Mouse (Mus musculus): ENCODE measurements around the gene Cops2. TPM values are rescaled to one million over a fixed set of nuclear protein-coding genes. Genes with fewer than 3 reads are reported as not detected.
A peak's percentile ranks its signal among the peaks of the same experiment; 100 is the strongest.

Gene Cops2
- polyA plus RNA-seq, 1 experiment from 2014 or later: 144 TPM

- no peak for ATAC-seq (replicated peaks; ENCODE audit: insufficient number of reproducible peaks, low FRiP score, low TSS enrichment, low read depth)
- Histone ChIP-seq H3K9ac (replicated peaks; ENCODE audit: low read length) (no peak overlapping the region), H3K27me3 (ENCODE audit: control insufficient read depth, insufficient read depth, low read length) (no peaks in the 10 kb centered on the region), H3K4me3 (ENCODE audit: low read depth, low read length) (no peak overlapping the region), H3K9me3 (replicated peaks; ENCODE audit: control insufficient read depth, low read length) (no peaks in the 10 kb centered on the region), H3K36me3 (replicated peaks; ENCODE audit: control insufficient read depth, insufficient read depth, low read depth, low read length) (no peaks in the 10 kb centered on the region), H3K4me2 (ENCODE audit: low read depth, low read length) (no peak overlapping the region), H3K27ac (replicated peaks; ENCODE audit: low read depth, low read length) (no peak overlapping the region), H3K4me1 (ENCODE audit: control insufficient read depth, insufficient read depth, low read length) (no peaks in the 10 kb centered on the region)
- 41% methylated on average over 6 of the region's 6 CpGs for WGBS
- DNase-seq (ENCODE audit: low spot score): peak; percentile 59
These were observed 34.2 kb upstream of the Cops2 start for GRCm38 (mm10) chr2:125893096-125893495.

- no peak for ATAC-seq (replicated peaks; ENCODE audit: insufficient number of reproducible peaks, low FRiP score, low TSS enrichment, low read depth)
These were observed 27.1 kb upstream of the Cops2 start for GRCm38 (mm10) chr2:125885891-125886576.

GRCm38 (mm10) chr2:125870159-125870558 is 11.2 kb upstream of the Cops2 start:
- ATAC-seq (replicated peaks; ENCODE audit: insufficient number of reproducible peaks, low FRiP score, low TSS enrichment, low read depth) (no peak), DNase-seq (ENCODE audit: low spot score) (no peak)
- H3K9me3 ChIP-seq (replicated peaks; ENCODE audit: control insufficient read depth, low read length): no peaks in the 10 kb centered on the region
- no peak overlapping the region for H3K9ac ChIP-seq (replicated peaks; ENCODE audit: low read length)
- 73% methylated on average over 3 of the region's 3 CpGs for WGBS
- H3K4me1 ChIP-seq (ENCODE audit: control insufficient read depth, insufficient read depth, low read length): no peaks in the 10 kb centered on the region
- H3K27me3 ChIP-seq (ENCODE audit: control insufficient read depth, insufficient read depth, low read length): no peaks in the 10 kb centered on the region
- no peak overlapping the region for H3K27ac ChIP-seq (replicated peaks; ENCODE audit: low read depth, low read length)
- no peaks in the 10 kb centered on the region for H3K36me3 ChIP-seq (replicated peaks; ENCODE audit: control insufficient read depth, insufficient read depth, low read depth, low read length)
- no peak overlapping the region for H3K4me2 ChIP-seq (ENCODE audit: low read depth, low read length)
- no peak overlapping the region for H3K4me3 ChIP-seq (ENCODE audit: low read depth, low read length)

More at GRCm38 (mm10) chr2:125885891-125886576, 27.1 kb upstream of the Cops2 start:
- WGBS: 86% methylated on average over 4 of the region's 4 CpGs
- Histone ChIP-seq H3K4me3 (ENCODE audit: low read depth, low read length) (no peak overlapping the region), H3K36me3 (replicated peaks; ENCODE audit: control insufficient read depth, insufficient read depth, low read depth, low read length) (no peaks in the 10 kb centered on the region), H3K27me3 (ENCODE audit: control insufficient read depth, insufficient read depth, low read length) (no peaks in the 10 kb centered on the region), H3K9me3 (replicated peaks; ENCODE audit: control insufficient read depth, low read length) (no peaks in the 10 kb centered on the region), H3K4me1 (ENCODE audit: control insufficient read depth, insufficient read depth, low read length) (no peaks in the 10 kb centered on the region), H3K9ac (replicated peaks; ENCODE audit: low read length) (no peak overlapping the region), H3K4me2 (ENCODE audit: low read depth, low read length) (no peak overlapping the region), H3K27ac (replicated peaks; ENCODE audit: low read depth, low read length) (no peak overlapping the region)
- DNase-seq (ENCODE audit: low spot score): no peak

- Histone ChIP-seq H3K27ac (replicated peaks; ENCODE audit: low read depth, low read length) (no peak overlapping the region), H3K4me1 (ENCODE audit: control insufficient read depth, insufficient read depth, low read length) (no peaks in the 10 kb centered on the region), H3K9me3 (replicated peaks; ENCODE audit: control insufficient read depth, low read length) (no peaks in the 10 kb centered on the region), H3K9ac (replicated peaks; ENCODE audit: low read length) (no peak overlapping the region), H3K27me3 (ENCODE audit: control insufficient read depth, insufficient read depth, low read length) (no peaks in the 10 kb centered on the region), H3K36me3 (replicated peaks; ENCODE audit: control insufficient read depth, insufficient read depth, low read depth, low read length) (no peaks in the 10 kb centered on the region), H3K4me2 (ENCODE audit: low read depth, low read length) (no peak overlapping the region), H3K4me3 (ENCODE audit: low read depth, low read length) (no peak overlapping the region)
- 76% methylated on average over 3 of the region's 3 CpGs for WGBS
- ATAC-seq (replicated peaks; ENCODE audit: insufficient number of reproducible peaks, low FRiP score, low TSS enrichment, low read depth): no peak
- no peak for DNase-seq (ENCODE audit: low spot score)
These were observed 9.4 kb upstream of the Cops2 start for GRCm38 (mm10) chr2:125868301-125868700.

- Histone ChIP-seq H3K36me3 (replicated peaks; ENCODE audit: control insufficient read depth, insufficient read depth, low read depth, low read length) (no peaks in the 10 kb centered on the region), H3K27ac (replicated peaks; ENCODE audit: low read depth, low read length) (no peak overlapping the region), H3K4me1 (ENCODE audit: control insufficient read depth, insufficient read depth, low read length) (no peaks in the 10 kb centered on the region), H3K4me2 (ENCODE audit: low read depth, low read length) (peak overlapping the region; percentile 48), H3K9me3 (replicated peaks; ENCODE audit: control insufficient read depth, low read length) (no peaks in the 10 kb centered on the region), H3K4me3 (ENCODE audit: low read depth, low read length) (peak overlapping the region; percentile 43), H3K27me3 (ENCODE audit: control insufficient read depth, insufficient read depth, low read length) (no peaks in the 10 kb centered on the region), H3K9ac (replicated peaks; ENCODE audit: low read length) (peak overlapping the region; percentile 66)
- 8% methylated on average over 23 of the region's 23 CpGs for WGBS
- DNase-seq (ENCODE audit: low spot score) (peak; percentile 73), ATAC-seq (replicated peaks; ENCODE audit: insufficient number of reproducible peaks, low FRiP score, low TSS enrichment, low read depth) (peak; percentile 83)
These were observed 7.3 kb upstream of the Cops2 start for GRCm38 (mm10) chr2:125866058-125866740.

- Histone ChIP-seq H3K27me3 (ENCODE audit: control insufficient read depth, insufficient read depth, low read length) (no peaks in the 10 kb centered on the region), H3K27ac (replicated peaks; ENCODE audit: low read depth, low read length) (no peak overlapping the region), H3K9ac (replicated peaks; ENCODE audit: low read length) (no peak overlapping the region), H3K4me1 (ENCODE audit: control insufficient read depth, insufficient read depth, low read length) (no peaks in the 10 kb centered on the region), H3K4me2 (ENCODE audit: low read depth, low read length) (no peak overlapping the region), H3K9me3 (replicated peaks; ENCODE audit: control insufficient read depth, low read length) (no peaks in the 10 kb centered on the region), H3K36me3 (replicated peaks; ENCODE audit: control insufficient read depth, insufficient read depth, low read depth, low read length) (no peaks in the 10 kb centered on the region), H3K4me3 (ENCODE audit: low read depth, low read length) (peak overlapping the region; percentile 43)
- no peak for ATAC-seq (replicated peaks; ENCODE audit: insufficient number of reproducible peaks, low FRiP score, low TSS enrichment, low read depth)
- no peak for DNase-seq (ENCODE audit: low spot score)
These were observed 6.6 kb upstream of the Cops2 start for GRCm38 (mm10) chr2:125865585-125865984.

- Histone ChIP-seq H3K4me1 (ENCODE audit: control insufficient read depth, insufficient read depth, low read length) (no peaks in the 10 kb centered on the region), H3K9me3 (replicated peaks; ENCODE audit: control insufficient read depth, low read length) (no peaks in the 10 kb centered on the region), H3K36me3 (replicated peaks; ENCODE audit: control insufficient read depth, insufficient read depth, low read depth, low read length) (no peaks in the 10 kb centered on the region), H3K27ac (replicated peaks; ENCODE audit: low read depth, low read length) (no peak overlapping the region), H3K27me3 (ENCODE audit: control insufficient read depth, insufficient read depth, low read length) (no peaks in the 10 kb centered on the region), H3K9ac (replicated peaks; ENCODE audit: low read length) (no peak overlapping the region), H3K4me2 (ENCODE audit: low read depth, low read length) (no peak overlapping the region), H3K4me3 (ENCODE audit: low read depth, low read length) (no peak overlapping the region)
- ATAC-seq (replicated peaks; ENCODE audit: insufficient number of reproducible peaks, low FRiP score, low TSS enrichment, low read depth): no peak
- no peak for DNase-seq (ENCODE audit: low spot score)
- WGBS: 85% methylated on average over 1 of the region's 1 CpGs
These were observed 5.6 kb upstream of the Cops2 start for GRCm38 (mm10) chr2:125864551-125864950.

GRCm38 (mm10) chr2:125863799-125864198 is 4.9 kb upstream of the Cops2 start:
- DNase-seq (ENCODE audit: low spot score) (no peak), ATAC-seq (replicated peaks; ENCODE audit: insufficient number of reproducible peaks, low FRiP score, low TSS enrichment, low read depth) (no peak)
- Histone ChIP-seq H3K4me1 (ENCODE audit: control insufficient read depth, insufficient read depth, low read length) (no peaks in the 10 kb centered on the region), H3K4me2 (ENCODE audit: low read depth, low read length) (no peak overlapping the region), H3K27me3 (ENCODE audit: control insufficient read depth, insufficient read depth, low read length) (no peaks in the 10 kb centered on the region), H3K4me3 (ENCODE audit: low read depth, low read length) (no peak overlapping the region), H3K9me3 (replicated peaks; ENCODE audit: control insufficient read depth, low read length) (no peaks in the 10 kb centered on the region), H3K36me3 (replicated peaks; ENCODE audit: control insufficient read depth, insufficient read depth, low read depth, low read length) (no peaks in the 10 kb centered on the region), H3K27ac (replicated peaks; ENCODE audit: low read depth, low read length) (no peak overlapping the region), H3K9ac (replicated peaks; ENCODE audit: low read length) (no peak overlapping the region)
- WGBS: 83% methylated on average over 3 of the region's 3 CpGs

Measured in embryonic facial prominence, embryonic 11.5 days (tissue).